Mouse (Mus musculus) CH12.LX (cell line): ENCODE measurements at regions not wholly inside any gene's neighbourhood (a gene's known extent, or its start where the extent isn't known, plus 50 kb on each side); places are given as distances from the start of the nearest gene placed in this dataset.

Experiments used
- CTCF ChIP-seq, 2 experiments: IDR thresholded peaks in 1 of 2; conservative IDR thresholded peaks in 1 of 2; 2 replicates each; pipeline ENCODE4 v1.5.1; 2011 to 2012; ENCODE audit warnings: low read depth in 2 of 2, low read length in 2 of 2, improper control_type of control experiment in 1 of 2, inconsistent platforms in 1 of 2, mild to moderate bottlenecking in 1 of 2, moderate library complexity in 1 of 2
- E2F4 ChIP-seq: IDR thresholded peaks from 2 replicates; pipeline ENCODE4 v1.6.1; 2011; ENCODE audit warnings: low read depth, low read length, improper control_type of control experiment; ENCODE audit not compliant: insufficient replicate concordance
- ELF1 ChIP-seq: IDR thresholded peaks from 2 replicates; pipeline ENCODE4 v1.6.1; 2014; ENCODE audit warnings: low read depth, mild to moderate bottlenecking, inconsistent platforms, low read length, improper control_type of control experiment
- KAT2A ChIP-seq: IDR thresholded peaks from 2 replicates; pipeline ENCODE4 v1.6.1; 2012; ENCODE audit warnings: low read length, improper control_type of control experiment, inconsistent platforms; ENCODE audit not compliant: insufficient replicate concordance
- MXI1 ChIP-seq: IDR thresholded peaks from 2 replicates; pipeline ENCODE4 v1.6.1; 2011; ENCODE audit warnings: mild to moderate bottlenecking, low read depth, low read length, improper control_type of control experiment
- MYC ChIP-seq: IDR thresholded peaks from 2 replicates; pipeline ENCODE4 v1.6.1; 2011; ENCODE audit warnings: low read depth, mild to moderate bottlenecking, improper control_type of control experiment, low read length
- POLR2A ChIP-seq: IDR thresholded peaks from 2 replicates; pipeline ENCODE4 v1.6.1; 2011; ENCODE audit warnings: low read depth, mild to moderate bottlenecking, improper control_type of control experiment, low read length
- USF1 ChIP-seq: IDR thresholded peaks from 2 replicates; pipeline ENCODE4 v1.6.1; 2014; ENCODE audit warnings: low read depth, mild to moderate bottlenecking, inconsistent platforms, low read length, improper control_type of control experiment
- ZNF384 ChIP-seq: IDR thresholded peaks from 2 replicates; pipeline ENCODE4 v1.6.1; 2012; ENCODE audit warnings: low read depth, low read length, improper control_type of control experiment, inconsistent platforms

- TF ChIP-seq MXI1 (no peak), ZNF384 (no peak), CTCF (conservative IDR thresholded peaks at IDR 0.05 in 1 of 2, IDR thresholded peaks at IDR 0.05 in 1 of 2; ENCODE audit: low read depth in 2 of 2, low read length in 2 of 2) (no peak), KAT2A (no peak), USF1 (no peak), E2F4 (no peak), ELF1 (no peak), POLR2A (no peak), MYC (no peak)
Measured at GRCm38 (mm10) chr6:140152418-140153176, 111.3 kb upstream of the Plcz1 start.
